Mouse (Mus musculus) olfactory bulb, adult 2 months (tissue): ENCODE data around the gene Cacna1c. TPM values are rescaled to one million over a fixed set of nuclear protein-coding genes. Genes with fewer than 3 reads are reported as not detected.

Experiments used
- H3K27ac ChIP-seq: fragments of 200-500 bp; 2 replicates; pipeline ENCODE4 v1.5.1; 2012; ENCODE audit warnings: low read depth, low read length; ENCODE audit not compliant: insufficient read depth
- H3K4me1 ChIP-seq: fragments of 200-500 bp; 2 replicates; pipeline ENCODE4 v1.6.1; 2012; ENCODE audit warnings: low read length; ENCODE audit not compliant: control insufficient read depth, insufficient read depth
- H3K4me3 ChIP-seq: fragments of 200-500 bp; 2 replicates; pipeline ENCODE4 v1.5.1; 2012; ENCODE audit warnings: mild to moderate bottlenecking, low read depth, low read length, moderate library complexity; ENCODE audit not compliant: insufficient read depth
- CTCF ChIP-seq: fragments of 200-500 bp; IDR thresholded peaks from 2 replicates; pipeline ENCODE4 v1.5.1; 2012; ENCODE audit warnings: low read depth, mild to moderate bottlenecking, low read length, moderate library complexity; ENCODE audit not compliant: insufficient read depth
- POLR2A ChIP-seq: fragments of 200-500 bp; IDR thresholded peaks from 2 replicates; pipeline ENCODE4 v1.6.1; 2012; ENCODE audit warnings: mild to moderate bottlenecking, low read depth, low read length, moderate library complexity; ENCODE audit not compliant: insufficient read depth
- WGBS: fragments of 180-500 bp; shearing (Covaris S2); methylation state at CpG from one replicate; pipeline ENCODE4 v1.1.7; 2018; 5-methylcytosine and 5-hydroxymethylcytosine counted together
- polyA plus RNA-seq: library from polyadenylated mRNA; stranded (reverse); fragments of >200 nt; gene quantifications from 2 replicates; pipeline ENCODE4 v1.2.4, GENCODE M21; 2012; ENCODE audit warnings: low replicate concordance; ENCODE audit not compliant: missing spikeins, insufficient read depth, insufficient read length

The Cacna1c gene
- polyA plus RNA-seq, 1 experiment = 35.8 TPM

- TF ChIP-seq CTCF (no peak), POLR2A (no peak)
- 64% methylated on average over 7 of the region's 7 CpGs for WGBS
- H3K4me1 ChIP-seq = peaks cover 47% of the 10 kb centered on the region
- no peak overlapping the region for H3K27ac ChIP-seq
- H3K4me3 ChIP-seq = no peak overlapping the region
Measured at GRCm38 (mm10) chr6:119044148-119044547, 152.1 kb downstream of the Cacna1c start.

GRCm38 (mm10) chr6:119042803-119043202, 153.4 kb downstream of the Cacna1c start:
- no peak for TF ChIP-seq POLR2A
- TF ChIP-seq CTCF = no peak
- H3K27ac ChIP-seq = no peak overlapping the region
- peaks cover 43% of the 10 kb centered on the region for H3K4me1 ChIP-seq
- no peak overlapping the region for H3K4me3 ChIP-seq
- WGBS = 86% methylated on average over 3 of the region's 3 CpGs

- Histone ChIP-seq H3K27ac (no peak overlapping the region), H3K4me3 (no peak overlapping the region), H3K4me1 (peaks cover 42% of the 10 kb centered on the region)
- TF ChIP-seq CTCF = no peak
- TF ChIP-seq POLR2A = no peak
- 32% methylated on average over 7 of the region's 7 CpGs for WGBS
Measured at GRCm38 (mm10) chr6:119040961-119041360, 155.3 kb downstream of the Cacna1c start.

- H3K27ac ChIP-seq = no peak overlapping the region
Measured at GRCm38 (mm10) chr6:119039815-119040214, 156.4 kb downstream of the Cacna1c start.

GRCm38 (mm10) chr6:119039293-119039692, 156.9 kb downstream of the Cacna1c start:
- no peak overlapping the region for H3K27ac ChIP-seq
- no peak for TF ChIP-seq POLR2A
- no peak for TF ChIP-seq CTCF
- H3K4me3 ChIP-seq = no peak overlapping the region

More at GRCm38 (mm10) chr6:119039815-119040214, 156.4 kb downstream of the Cacna1c start:
- Histone ChIP-seq H3K4me1 (peaks cover 40% of the 10 kb centered on the region), H3K4me3 (no peak overlapping the region)
- 81% methylated on average over 7 of the region's 7 CpGs for WGBS
- TF ChIP-seq CTCF = no peak

GRCm38 (mm10) chr6:119037815-119038214, 158.4 kb downstream of the Cacna1c start:
- 37% methylated on average over 6 of the region's 6 CpGs for WGBS
- TF ChIP-seq POLR2A (no peak), CTCF (no peak)
- Histone ChIP-seq H3K4me3 (no peak overlapping the region), H3K27ac (no peak overlapping the region), H3K4me1 (peaks cover 32% of the 10 kb centered on the region)

More at GRCm38 (mm10) chr6:119039293-119039692, 156.9 kb downstream of the Cacna1c start:
- peaks cover 37% of the 10 kb centered on the region for H3K4me1 ChIP-seq
- WGBS = 62% methylated on average over 5 of the region's 5 CpGs

- 77% methylated on average over 2 of the region's 2 CpGs for WGBS
- Histone ChIP-seq H3K4me1 (peaks cover 24% of the 10 kb centered on the region), H3K4me3 (no peak overlapping the region), H3K27ac (0 out of 2 replicates have a peak overlapping the region, but pooled peaks have one; percentile 8)
- TF ChIP-seq CTCF (no peak), POLR2A (no peak)
Measured at GRCm38 (mm10) chr6:119037047-119037446, 159.2 kb downstream of the Cacna1c start.

GRCm38 (mm10) chr6:119035361-119035760, 160.9 kb downstream of the Cacna1c start:
- Histone ChIP-seq H3K4me1 (peaks cover 12% of the 10 kb centered on the region; the same call in 1 of the 2 replicates), H3K4me3 (no peak overlapping the region), H3K27ac (no peak overlapping the region)
- TF ChIP-seq CTCF = no peak
- no peak for TF ChIP-seq POLR2A
- WGBS = 67% methylated on average over 6 of the region's 6 CpGs

GRCm38 (mm10) chr6:119034947-119035346, 161.3 kb downstream of the Cacna1c start:
- Histone ChIP-seq H3K4me1 (peaks cover 9% of the 10 kb centered on the region; the same call in 1 of the 2 replicates), H3K27ac (no peak overlapping the region), H3K4me3 (no peak overlapping the region)
- 53% methylated on average over 2 of the region's 2 CpGs for WGBS
- TF ChIP-seq POLR2A = no peak
- TF ChIP-seq CTCF = no peak

- no peak overlapping the region for H3K4me3 ChIP-seq
Measured at GRCm38 (mm10) chr6:119027880-119028279, 168.3 kb downstream of the Cacna1c start.

GRCm38 (mm10) chr6:119022850-119023249, 173.4 kb downstream of the Cacna1c start:
- TF ChIP-seq POLR2A (no peak), CTCF (no peak)
- Histone ChIP-seq H3K4me1 (peaks cover 28% of the 10 kb centered on the region), H3K27ac (no peak overlapping the region), H3K4me3 (no peak overlapping the region)
- WGBS = 66% methylated on average over 2 of the region's 2 CpGs

More at GRCm38 (mm10) chr6:119027880-119028279, 168.3 kb downstream of the Cacna1c start:
- WGBS = 73% methylated on average over 6 of the region's 6 CpGs
- Histone ChIP-seq H3K4me1 (peaks cover 9% of the 10 kb centered on the region), H3K27ac (no peak overlapping the region)
- TF ChIP-seq CTCF (no peak), POLR2A (no peak)
